Mouse (Mus musculus): ENCODE results near the gene Kif28. TPM values are rescaled to one million over a fixed set of nuclear protein-coding genes. Genes with fewer than 3 reads are reported as not detected.

Kif28 gene
- polyA plus RNA-seq (2012; ENCODE audit: insufficient read depth, low replicate concordance), result not detected in 2 replicates

DNA sequence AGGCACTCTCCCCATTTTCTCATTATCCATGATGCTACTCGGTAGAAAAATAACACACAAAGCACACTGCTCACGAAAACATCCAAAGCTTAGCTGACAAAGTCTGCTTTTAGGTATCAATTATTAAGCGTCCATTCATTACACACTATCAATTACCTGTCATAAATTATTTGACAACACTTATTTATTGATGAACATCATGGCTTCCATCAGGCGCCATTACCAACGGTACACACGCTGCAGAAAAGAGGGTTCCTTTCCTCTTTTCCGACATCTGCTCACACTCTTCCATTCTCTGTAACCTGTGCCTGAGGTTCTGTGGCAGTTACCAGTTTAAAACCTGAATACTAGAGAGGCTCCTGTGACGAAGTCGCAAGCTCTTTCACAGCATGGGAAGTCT is at the start of gene Kif28:
Gene Kif28 (minus strand): TSS at position 101 of the 400 bp plus-strand sequence.
- no peaks in the 10 kb centered on the region for H3K9me3 ChIP-seq
- H3K36me3 ChIP-seq (replicated peaks; ENCODE audit: low read length), result peaks cover 70% of the 10 kb centered on the region
- no peak within 1 kb of the TSS for H3K4me3 ChIP-seq (replicated peaks)
- H3K27me3 ChIP-seq (replicated peaks), result no peaks in the 10 kb centered on the region
- peaks cover 46% of the 10 kb centered on the region for H3K4me1 ChIP-seq
- TF ChIP-seq GATA1 (IDR thresholded peaks at IDR 0.05; ENCODE audit: borderline replicate concordance, low read length), result no peak
- TF ChIP-seq FLI1 (IDR thresholded peaks at IDR 0.05; ENCODE audit: low read length), result no peak

DNA sequence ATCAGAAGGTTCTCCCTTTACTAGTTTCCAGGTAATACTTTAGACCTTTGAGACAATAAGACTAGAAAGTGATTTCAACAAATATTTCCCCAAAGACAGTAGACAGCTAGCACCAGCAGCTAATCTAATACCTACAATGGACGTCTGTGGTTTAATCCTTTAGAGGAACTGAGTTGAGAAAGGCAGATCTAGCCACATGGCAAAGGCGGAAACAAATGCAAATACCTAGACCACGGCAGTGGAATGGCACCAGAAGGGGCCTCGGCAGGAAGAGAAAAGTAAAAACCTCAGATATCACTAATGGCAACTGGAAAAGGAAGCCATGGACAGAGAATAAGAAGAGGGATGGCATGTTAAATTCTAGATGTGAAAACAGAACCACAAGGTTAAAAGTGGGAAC is 42.2 kb upstream of the Kif28 start:
- no peaks in the 10 kb centered on the region for H3K27me3 ChIP-seq (replicated peaks)
- H3K4me3 ChIP-seq (replicated peaks), result no peak overlapping the region
- TF ChIP-seq FLI1 (IDR thresholded peaks at IDR 0.05; ENCODE audit: low read length) (no peak), GATA1 (IDR thresholded peaks at IDR 0.05; ENCODE audit: borderline replicate concordance, low read length) (no peak)
- H3K36me3 ChIP-seq (replicated peaks; ENCODE audit: low read length), result peaks cover 95% of the 10 kb centered on the region
- H3K4me1 ChIP-seq, result peaks cover 4% of the 10 kb centered on the region; the same call in 1 of the 2 replicates
- H3K9me3 ChIP-seq, result no peaks in the 10 kb centered on the region

GRCm38 (mm10) chr1:179785502-179785901 is 40.4 kb upstream of the Kif28 start:
- Histone ChIP-seq H3K9me3 (no peaks in the 10 kb centered on the region), H3K4me1 (peaks cover 4% of the 10 kb centered on the region; the same call in 1 of the 2 replicates), H3K36me3 (replicated peaks; ENCODE audit: low read length) (peaks cover 96% of the 10 kb centered on the region), H3K4me3 (replicated peaks) (no peak overlapping the region), H3K27me3 (replicated peaks) (no peaks in the 10 kb centered on the region)
- TF ChIP-seq GATA1 (IDR thresholded peaks at IDR 0.05; ENCODE audit: borderline replicate concordance, low read length), result no peak
- no peak for TF ChIP-seq FLI1 (IDR thresholded peaks at IDR 0.05; ENCODE audit: low read length)

DNA sequence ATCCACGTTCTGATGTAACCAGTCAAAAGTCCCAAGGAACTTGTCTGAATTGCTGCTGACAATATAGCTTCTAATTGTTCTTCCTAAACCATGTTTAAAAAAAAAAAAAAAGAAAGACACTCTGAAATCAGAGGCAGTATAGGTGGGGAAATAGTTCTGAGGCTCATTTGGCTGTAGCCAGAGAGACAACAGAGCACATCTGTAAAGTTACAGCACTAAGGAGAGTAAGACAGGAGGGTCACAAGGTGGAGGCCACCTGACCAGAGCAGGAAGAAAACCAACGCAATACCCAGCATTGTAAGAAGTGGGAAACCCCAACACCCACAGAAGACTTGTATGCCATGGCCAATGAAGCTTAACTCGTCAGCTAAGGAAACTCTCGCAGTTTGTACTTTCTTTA is 39.0 kb upstream of the Kif28 start:
- no peaks in the 10 kb centered on the region for H3K27me3 ChIP-seq (replicated peaks)
- peaks cover 4% of the 10 kb centered on the region; the same call in 1 of the 2 replicates for H3K4me1 ChIP-seq
- H3K36me3 ChIP-seq (replicated peaks; ENCODE audit: low read length), result peaks cover 96% of the 10 kb centered on the region
- H3K9me3 ChIP-seq, result no peaks in the 10 kb centered on the region
- TF ChIP-seq FLI1 (IDR thresholded peaks at IDR 0.05; ENCODE audit: low read length) (no peak), GATA1 (IDR thresholded peaks at IDR 0.05; ENCODE audit: borderline replicate concordance, low read length) (no peak)
- no peak overlapping the region for H3K4me3 ChIP-seq (replicated peaks)

DNA sequence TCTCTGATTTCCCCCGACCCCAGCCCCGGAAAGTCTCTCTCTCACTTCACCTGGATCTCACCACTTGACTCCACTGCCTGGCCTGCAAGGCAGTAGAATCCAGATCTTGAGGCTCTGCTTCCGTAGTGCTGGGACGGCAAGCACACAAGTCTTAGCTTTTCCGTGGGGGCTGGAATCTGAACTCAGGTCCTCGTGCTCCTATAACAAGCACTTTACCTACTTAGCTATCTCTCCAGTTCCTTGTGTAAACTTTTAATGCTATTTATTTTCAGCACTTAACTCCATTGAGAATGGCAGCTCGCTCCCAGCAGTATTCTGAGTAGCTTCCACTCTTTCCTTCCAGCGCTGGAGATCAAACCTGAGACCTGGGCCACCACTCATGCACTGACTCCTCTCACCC is 31.8 kb upstream of the Kif28 start:
- Histone ChIP-seq H3K36me3 (replicated peaks; ENCODE audit: low read length) (peaks cover 100% of the 10 kb centered on the region), H3K4me3 (replicated peaks) (no peak overlapping the region), H3K9me3 (no peaks in the 10 kb centered on the region), H3K27me3 (replicated peaks) (no peaks in the 10 kb centered on the region), H3K4me1 (no peaks in the 10 kb centered on the region)
- TF ChIP-seq FLI1 (IDR thresholded peaks at IDR 0.05; ENCODE audit: low read length) (no peak), GATA1 (IDR thresholded peaks at IDR 0.05; ENCODE audit: borderline replicate concordance, low read length) (no peak)

GRCm38 (mm10) chr1:179760553-179760952 is 15.5 kb upstream of the Kif28 start:
- peaks cover 96% of the 10 kb centered on the region for H3K36me3 ChIP-seq (replicated peaks; ENCODE audit: low read length)
- H3K4me3 ChIP-seq (replicated peaks), result no peak overlapping the region
- no peaks in the 10 kb centered on the region for H3K9me3 ChIP-seq
- H3K4me1 ChIP-seq, result no peaks in the 10 kb centered on the region
- no peaks in the 10 kb centered on the region for H3K27me3 ChIP-seq (replicated peaks)
- TF ChIP-seq GATA1 (IDR thresholded peaks at IDR 0.05; ENCODE audit: borderline replicate concordance, low read length), result no peak
- no peak for TF ChIP-seq FLI1 (IDR thresholded peaks at IDR 0.05; ENCODE audit: low read length)

GRCm38 (mm10) chr1:179760086-179760485 is 15.0 kb upstream of the Kif28 start:
- H3K27me3 ChIP-seq (replicated peaks), result no peaks in the 10 kb centered on the region
- peaks cover 95% of the 10 kb centered on the region for H3K36me3 ChIP-seq (replicated peaks; ENCODE audit: low read length)

GRCm38 (mm10) chr1:179756477-179756876 is 11.4 kb upstream of the Kif28 start:
- H3K27me3 ChIP-seq (replicated peaks), result no peaks in the 10 kb centered on the region
- TF ChIP-seq FLI1 (IDR thresholded peaks at IDR 0.05; ENCODE audit: low read length) (no peak), GATA1 (IDR thresholded peaks at IDR 0.05; ENCODE audit: borderline replicate concordance, low read length) (no peak)
- peaks cover 98% of the 10 kb centered on the region for H3K36me3 ChIP-seq (replicated peaks; ENCODE audit: low read length)

More at GRCm38 (mm10) chr1:179760086-179760485, 15.0 kb upstream of the Kif28 start:
- Histone ChIP-seq H3K9me3 (no peaks in the 10 kb centered on the region), H3K4me1 (no peaks in the 10 kb centered on the region), H3K4me3 (replicated peaks) (no peak overlapping the region)
- TF ChIP-seq FLI1 (IDR thresholded peaks at IDR 0.05; ENCODE audit: low read length), result no peak
- no peak for TF ChIP-seq GATA1 (IDR thresholded peaks at IDR 0.05; ENCODE audit: borderline replicate concordance, low read length)

GRCm38 (mm10) chr1:179753006-179753405 is 7.9 kb upstream of the Kif28 start:
- no peak overlapping the region for H3K4me3 ChIP-seq (replicated peaks)
- H3K9me3 ChIP-seq, result no peaks in the 10 kb centered on the region
- TF ChIP-seq FLI1 (IDR thresholded peaks at IDR 0.05; ENCODE audit: low read length) (no peak), GATA1 (IDR thresholded peaks at IDR 0.05; ENCODE audit: borderline replicate concordance, low read length) (no peak)
- peaks cover 97% of the 10 kb centered on the region for H3K36me3 ChIP-seq (replicated peaks; ENCODE audit: low read length)
- H3K27me3 ChIP-seq (replicated peaks), result no peaks in the 10 kb centered on the region
- H3K4me1 ChIP-seq, result peaks cover 8% of the 10 kb centered on the region

More at GRCm38 (mm10) chr1:179756477-179756876, 11.4 kb upstream of the Kif28 start:
- Histone ChIP-seq H3K9me3 (no peaks in the 10 kb centered on the region), H3K4me1 (peaks cover under 1% of the 10 kb centered on the region), H3K4me3 (replicated peaks) (no peak overlapping the region)

DNA sequence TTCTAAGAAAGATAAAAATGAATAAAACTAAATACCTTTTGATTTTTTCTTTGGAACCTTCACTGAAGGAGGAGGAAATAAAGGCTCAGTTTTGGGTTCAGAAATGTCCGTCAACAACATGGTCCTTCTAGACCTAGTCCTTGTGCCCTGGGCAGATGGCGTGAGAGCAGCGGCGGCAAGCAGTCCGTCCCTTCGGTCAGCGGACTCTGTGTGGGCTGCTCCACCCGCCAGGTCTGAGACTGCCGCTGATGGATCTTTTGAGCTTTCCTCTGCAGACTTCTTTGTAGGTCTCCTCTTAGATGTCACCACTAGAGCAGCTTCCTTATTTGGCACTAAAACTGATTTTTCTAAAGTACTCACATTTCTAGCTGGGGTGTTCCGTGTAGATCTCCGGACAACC is 7.2 kb upstream of the Kif28 start:
- H3K27me3 ChIP-seq (replicated peaks), result no peaks in the 10 kb centered on the region
- TF ChIP-seq GATA1 (IDR thresholded peaks at IDR 0.05; ENCODE audit: borderline replicate concordance, low read length) (no peak), FLI1 (IDR thresholded peaks at IDR 0.05; ENCODE audit: low read length) (no peak)
- no peaks in the 10 kb centered on the region for H3K9me3 ChIP-seq
- H3K4me1 ChIP-seq, result peaks cover 8% of the 10 kb centered on the region
- H3K36me3 ChIP-seq (replicated peaks; ENCODE audit: low read length), result peaks cover 98% of the 10 kb centered on the region
- H3K4me3 ChIP-seq (replicated peaks), result no peak overlapping the region

Data from megakaryocyte, embryonic 14.5 days (primary cell).